Mouse (Mus musculus): ENCODE results near the gene Pla2r1. TPM values are rescaled to one million over a fixed set of nuclear protein-coding genes. Genes with fewer than 3 reads are reported as not detected.

The Pla2r1 gene
- total RNA-seq, 2 experiments from 2014 or later: 0.16 to 0.25 TPM

Other genes starting within 250 kb of the Pla2r1 start
- gene Ly75, start 170.0 kb downstream of the Pla2r1 start, total RNA-seq (2021): 1 to 10 TPM; 1.1 to 1.2 TPM
- gene Itgb6, start 169.3 kb upstream of the Pla2r1 start, total RNA-seq (2021): under 1 TPM in 1 of 2 experiments, not detected in 1; 0.10 TPM